Comparison of ENCODE assay signal across 16 mouse cellular contexts in the genomic region with DNA sequence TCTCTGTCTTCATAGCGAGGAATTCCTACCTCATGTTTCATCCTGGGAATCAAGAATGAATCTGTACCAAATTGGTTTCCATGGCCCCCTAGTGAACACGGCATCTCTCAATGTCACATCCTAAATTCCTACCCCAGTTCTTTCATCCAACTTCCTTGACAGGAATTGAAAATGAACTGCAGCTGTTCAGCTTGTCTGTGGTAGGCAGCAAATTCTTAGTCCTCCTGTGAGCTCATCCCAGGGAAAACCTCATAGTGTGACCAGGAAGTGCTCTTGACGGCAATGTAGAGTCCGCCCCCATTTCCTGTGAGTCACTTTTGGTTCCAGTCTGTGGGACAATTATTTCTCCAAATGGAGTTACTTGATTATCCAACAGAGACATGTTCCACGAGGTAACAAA. TPM values are rescaled to one million over a fixed set of nuclear protein-coding genes. Genes with fewer than 3 reads are reported as not detected.
DNase-seq lines count a peak whose midpoint lies in the region; ATAC-seq and TF ChIP-seq lines count a peak whose summit lies in the region.
"Had no signal": no experiment of that assay in that cellular context is flagged by ENCODE, and none has a peak within 500 bp of the region (broad histone marks: within the 10 kb centered on the region; RNA-seq: fewer than 3 reads in every experiment).

No protein-coding gene starts in this region.

- no peak overlapping the region for H3K4me2 ChIP-seq in lung, embryonic 16.5 days (ENCODE audit: low read depth, low read length)
- H3K4me2 ChIP-seq in hindbrain, embryonic 12.5 days (replicated peaks): no peak overlapping the region
- H3K4me2 ChIP-seq: forebrain, embryonic 12.5 days; heart, embryonic 13.5 days; liver, embryonic 13.5 days; neural tube, embryonic 12.5 days had no signal

- H3K4me3 ChIP-seq in lung, embryonic 16.5 days (ENCODE audit: low read length): no peak overlapping the region
- H3K4me3 ChIP-seq in lung, adult 2 months (replicated peaks; ENCODE audit: extremely low read depth, low read depth, low read length): no peak overlapping the region
- no peak overlapping the region for H3K4me3 ChIP-seq in hindbrain, embryonic 12.5 days
- H3K4me3 ChIP-seq: forebrain, embryonic 12.5 days; heart, embryonic 13.5 days; hindbrain, embryonic 10.5 days; liver, embryonic 13.5 days; neural tube, embryonic 12.5 days had no signal

- no peaks in the 10 kb centered on the region for H3K36me3 ChIP-seq in lung, embryonic 16.5 days (ENCODE audit: control insufficient read depth, insufficient read depth, low read length)
- H3K36me3 ChIP-seq in hindbrain, embryonic 12.5 days: no peaks in the 10 kb centered on the region
- H3K36me3 ChIP-seq: forebrain, embryonic 12.5 days; heart, embryonic 13.5 days; hindbrain, embryonic 10.5 days; liver, embryonic 13.5 days; neural tube, embryonic 12.5 days had no signal

- no peaks in the 10 kb centered on the region for H3K27me3 ChIP-seq in lung, embryonic 16.5 days (ENCODE audit: control insufficient read depth, insufficient read depth, low read depth, low read length)
- H3K27me3 ChIP-seq in hindbrain, embryonic 12.5 days: no peaks in the 10 kb centered on the region
- H3K27me3 ChIP-seq: forebrain, embryonic 12.5 days; heart, embryonic 13.5 days; liver, embryonic 13.5 days; neural tube, embryonic 12.5 days had no signal

- H3K27ac ChIP-seq in lung, embryonic 16.5 days (ENCODE audit: low read length): no peak overlapping the region
- no peak overlapping the region for H3K27ac ChIP-seq in hindbrain, embryonic 12.5 days
- H3K27ac ChIP-seq: forebrain, embryonic 12.5 days; heart, embryonic 13.5 days; hindbrain, embryonic 10.5 days; liver, embryonic 13.5 days; neural tube, embryonic 12.5 days had no signal

- TF ChIP-seq POLR2A in lung, adult 2 months (IDR thresholded peaks at IDR 0.05; ENCODE audit: borderline replicate concordance, extremely low read depth, low read depth, low read length): no peak

- peak; percentile 66; the same call in 1 of the 2 replicates for ATAC-seq in lung, embryonic 16.5 days (ENCODE audit: low read depth)
- no peak for ATAC-seq in hindbrain, embryonic 12.5 days (ENCODE audit: low FRiP score)

- DNase-seq in embryo, embryonic 10 days (ENCODE audit: low spot score): peak; percentile 10
- DNase-seq in embryo, embryonic 9.5 days (ENCODE audit: extremely low spot score): no peak
- DNase-seq in lung, adult 2 months: no peak
- DNase-seq in lung, postnatal 10 days: peak; percentile 36
- DNase-seq in liver: no peak
- DNase-seq in T-cell, adult 2 months (ENCODE audit: low spot score): no peak
- DNase-seq: cerebellum, adult 8-10 months; gastrocnemius, postnatal 25 days; liver, embryonic 13.5 days; spleen, adult 18-20 months had no signal

- no peak for TF ChIP-seq CTCF in lung, adult 2 months (IDR thresholded peaks at IDR 0.05; ENCODE audit: insufficient read depth, low read length)

- H3K9me3 ChIP-seq in lung, embryonic 16.5 days (ENCODE audit: control insufficient read depth, low read length): no peaks in the 10 kb centered on the region
- no peaks in the 10 kb centered on the region for H3K9me3 ChIP-seq in hindbrain, embryonic 12.5 days (replicated peaks)
- H3K9me3 ChIP-seq: forebrain, embryonic 12.5 days; heart, embryonic 13.5 days; hindbrain, embryonic 10.5 days; liver, embryonic 13.5 days; neural tube, embryonic 12.5 days had no signal

- H3K4me1 ChIP-seq in lung, embryonic 16.5 days (replicated peaks; ENCODE audit: control insufficient read depth, insufficient read depth, low read length): no peaks in the 10 kb centered on the region
- no peaks in the 10 kb centered on the region for H3K4me1 ChIP-seq in lung, adult 2 months (ENCODE audit: control insufficient read depth, insufficient read depth, low read length)
- H3K4me1 ChIP-seq in hindbrain, embryonic 12.5 days: no peaks in the 10 kb centered on the region
- H3K4me1 ChIP-seq: forebrain, embryonic 12.5 days; heart, embryonic 13.5 days; hindbrain, embryonic 10.5 days; liver, embryonic 13.5 days; neural tube, embryonic 12.5 days had no signal

- no peak overlapping the region for H3K9ac ChIP-seq in lung, embryonic 16.5 days (ENCODE audit: low read length)
- no peak overlapping the region for H3K9ac ChIP-seq in hindbrain, embryonic 12.5 days
- H3K9ac ChIP-seq: forebrain, embryonic 12.5 days; heart, embryonic 13.5 days; liver, embryonic 13.5 days; neural tube, embryonic 12.5 days had no signal

- WGBS in lung, embryonic 16.5 days: 42% methylated on average over 5 of the region's 5 CpGs
- WGBS in lung, adult 2 months: 45% methylated on average over 5 of the region's 5 CpGs
- WGBS in hindbrain, embryonic 12.5 days: 71% methylated on average over 5 of the region's 5 CpGs

RNA-seq across cellular contexts. Expression of a gene that starts 37.0 kb away (rescaled TPM):
- 41.8 and 45.2 TPM in 2 replicates for polyA plus RNA-seq in lung, embryonic 16.5 days (2015; fragmentation: Nextera tagmentation; extraction: Ambion mirVana)
- polyA plus RNA-seq in lung, adult 2 months (2012; rRNA removed): 6.6 and 7.3 TPM in 2 replicates
- 19.3 and 33.8 TPM in 2 replicates for polyA plus RNA-seq in hindbrain, embryonic 12.5 days (2016; fragmentation: Nextera tagmentation; extraction: Ambion mirVana)

Comparison
In these comparisons a context has a peak if more than half of its experiments do, and no peak if none do; other contexts are left out.
1. DNase-seq: peak in embryo, embryonic 10 days (single experiment) and lung, postnatal 10 days (single experiment); none in embryo, embryonic 9.5 days (single experiment), lung, adult 2 months (single experiment), liver (single experiment) and T-cell, adult 2 months (single experiment).